Comparison of ENCODE assay signal across 8 mouse cellular contexts in genomic region chr4:107923145-107923802, GRCm38 (mm10). TPM values are rescaled to one million over a fixed set of nuclear protein-coding genes. Genes with fewer than 3 reads are reported as not detected.
DNase-seq lines count a peak whose midpoint lies in the region; ATAC-seq and TF ChIP-seq lines count a peak whose summit lies in the region.

Gene Cpt2 (minus strand): TSS chr4:107923610.

- 2% methylated on average over 38 of the region's 38 CpGs for WGBS in cerebellum, adult 2 months
- under 1% methylated on average over 38 of the region's 38 CpGs for WGBS in lung, embryonic 16.5 days

- no peak for TF ChIP-seq CTCF in G1E (IDR thresholded peaks at IDR 0.05; ENCODE audit: low read depth, low read length)
- no peak for TF ChIP-seq CTCF in cerebellum, adult 2 months (IDR thresholded peaks at IDR 0.05; ENCODE audit: borderline replicate concordance, insufficient read depth, low read depth, low read length)

- peaks cover 26% of the 10 kb centered on the region for H3K36me3 ChIP-seq in G1E (replicated peaks)
- no peaks in the 10 kb centered on the region for H3K36me3 ChIP-seq in lung, embryonic 16.5 days (ENCODE audit: control insufficient read depth, insufficient read depth, low read length)

- H3K27me3 ChIP-seq in G1E (ENCODE audit: insufficient read depth, low read length), result peaks cover 6% of the 10 kb centered on the region; the same call in 1 of the 2 replicates
- no peaks in the 10 kb centered on the region for H3K27me3 ChIP-seq in cerebellum, adult 2 months (ENCODE audit: control insufficient read depth, insufficient read depth, low read length)
- no peaks in the 10 kb centered on the region for H3K27me3 ChIP-seq in lung, embryonic 16.5 days (ENCODE audit: control insufficient read depth, insufficient read depth, low read depth, low read length)

- H3K4me2 ChIP-seq in lung, embryonic 16.5 days (ENCODE audit: low read depth, low read length), result peak within 1 kb of the TSS; percentile 60

- peaks cover 28% of the 10 kb centered on the region for H3K4me1 ChIP-seq in G1E (ENCODE audit: insufficient read depth, low read depth, low read length)
- H3K4me1 ChIP-seq in cerebellum, adult 2 months (ENCODE audit: control insufficient read depth, insufficient read depth, low read length), result no peaks in the 10 kb centered on the region
- peaks cover 19% of the 10 kb centered on the region for H3K4me1 ChIP-seq in lung, embryonic 16.5 days (replicated peaks; ENCODE audit: control insufficient read depth, insufficient read depth, low read length)

- ATAC-seq in G1E (ENCODE audit: extremely low read depth, insufficient number of reproducible peaks, low FRiP score, poor library complexity, severe bottlenecking), result peak; percentile 91
- peak; percentile 95 to 96 for ATAC-seq in hematopoietic stem cell, adult 5-6 weeks (replicated peaks in 1 of 2; ENCODE audit: insufficient read depth in 1 of 2, low FRiP score in 2 of 2, low TSS enrichment in 1 of 2, low read depth in 1 of 2, poor library complexity in 2 of 2, severe bottlenecking in 2 of 2)
- ATAC-seq in lung, embryonic 16.5 days (ENCODE audit: low read depth), result peak; percentile 99

- H3K9ac ChIP-seq in lung, embryonic 16.5 days (ENCODE audit: low read length), result peak within 1 kb of the TSS; percentile 91

- TF ChIP-seq POLR2A in cerebellum, adult 2 months (IDR thresholded peaks at IDR 0.05; ENCODE audit: borderline replicate concordance, insufficient read depth, low read length), result 0 out of 2 replicates have a peak, but pooled peaks have one; percentile 34

- peak within 1 kb of the TSS; percentile 93 for H3K4me3 ChIP-seq in G1E (ENCODE audit: low read depth, low read length)
- H3K4me3 ChIP-seq in cerebellum, adult 2 months (replicated peaks; ENCODE audit: insufficient read depth, low read depth, low read length), result peak within 1 kb of the TSS; percentile 52
- H3K4me3 ChIP-seq in lung, embryonic 16.5 days (ENCODE audit: low read length), result peak within 1 kb of the TSS; percentile 77

- no peak within 1 kb of the TSS for H3K27ac ChIP-seq in cerebellum, adult 2 months (ENCODE audit: insufficient read depth, low read length)
- peak within 1 kb of the TSS; percentile 77 for H3K27ac ChIP-seq in lung, embryonic 16.5 days (ENCODE audit: low read length)

- DNase-seq in G1E (ENCODE audit: low spot score), result peak; percentile 77
- peak; percentile 82 to 84 for DNase-seq in cerebellum, adult 2 months
- peak; percentile 94 for DNase-seq in forelimb bud, embryonic 11.5 days (ENCODE audit: low read depth, low spot score)
- DNase-seq in layer of hippocampus, adult 9-10 months (ENCODE audit: low spot score), result peak; percentile 59
- peak; percentile 86 for DNase-seq in ovary, postnatal 10 days (ENCODE audit: low spot score)
- peak; percentile 85 to 91 for DNase-seq in thymus, postnatal 10 days (ENCODE audit: low spot score in 2 of 2)

- H3K9me3 ChIP-seq in G1E (replicated peaks), result no peaks in the 10 kb centered on the region
- no peaks in the 10 kb centered on the region for H3K9me3 ChIP-seq in lung, embryonic 16.5 days (ENCODE audit: control insufficient read depth, low read length)

RNA-seq across cellular contexts. Expression of gene Cpt2, which starts in this region (rescaled TPM):
- total RNA-seq in G1E (2014; fragmentation: Nextera tagmentation) (33.5 and 35.8 TPM in 2 replicates), G1E (2017) (23.2 and 31.8 TPM in 2 replicates)
- polyA plus RNA-seq in G1E (2012), result 75.4 and 97.0 TPM in 2 replicates
- polyA plus RNA-seq in cerebellum, adult 2 months (2012; rRNA removed), result 15.4 and 16.2 TPM in 2 replicates
- 24.1 and 24.6 TPM in 2 replicates for total RNA-seq in hematopoietic stem cell, adult 5-6 weeks (2017)
- polyA plus RNA-seq in lung, embryonic 16.5 days (2015; fragmentation: Nextera tagmentation; extraction: Ambion mirVana), result 43.7 and 51.1 TPM in 2 replicates
